Mouse (Mus musculus): ENCODE data around the gene Fbxo7.

- TF ChIP-seq CTCF (IDR thresholded peaks at IDR 0.05; ENCODE audit: low read depth) (no peak), EP300 (IDR thresholded peaks at IDR 0.05; ENCODE audit: low read depth) (peak; percentile 34; the same call in 1 of the 2 replicates)
Observed at GRCm38 (mm10) chr10:86022474-86022816, 673 bp downstream of the Fbxo7 start.
